Mouse (Mus musculus) liver, embryonic 14.5 days (tissue): ENCODE measurements around the gene 4933402N03Rik.

Experiments
- CTCF ChIP-seq: IDR thresholded peaks from 2 replicates; pipeline ENCODE4 v1.5.1; 2016; ENCODE audit warnings: antibody characterized with exemption, low read depth, control low read depth
- EP300 ChIP-seq: IDR thresholded peaks from 2 replicates; pipeline ENCODE4 v1.6.1; 2016; ENCODE audit warnings: antibody characterized with exemption, low read depth

DNA sequence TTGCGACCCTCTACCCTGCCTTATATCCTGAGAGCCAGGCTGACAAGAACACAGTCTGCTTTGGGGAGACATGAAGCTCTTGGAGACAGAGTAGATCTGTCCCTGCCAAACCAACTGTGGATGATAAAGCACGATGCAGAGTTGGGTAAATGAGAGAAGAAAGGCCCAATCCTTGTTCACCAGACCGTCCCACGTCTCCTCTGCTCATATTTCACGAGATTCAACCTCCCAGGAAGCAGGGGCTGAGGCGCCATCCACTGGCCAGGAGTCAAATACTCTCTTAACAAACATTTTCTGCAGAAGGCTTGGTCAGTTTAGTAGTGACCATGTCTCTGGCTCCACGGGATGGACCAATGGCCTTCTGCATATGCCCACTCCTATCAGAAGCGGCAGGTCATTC lies 38.2 kb upstream of the 4933402N03Rik start:
- TF ChIP-seq CTCF (no peak), EP300 (no peak)
